Mouse (Mus musculus): Measurements from ENCODE around the gene Elp5. TPM values are rescaled to one million over a fixed set of nuclear protein-coding genes. Genes with fewer than 3 reads are reported as not detected.
A peak's percentile ranks its signal among the peaks of the same experiment; 100 is the strongest.

The Elp5 gene
- polyA plus RNA-seq, 1 experiment = 75.3 TPM

GRCm38 (mm10) chr11:69921114-69922011 lies 61.0 kb downstream of the Elp5 start, which contains the start of gene Eif5a:
Eif5a (minus strand) TSS chr11:69921958.
- Histone ChIP-seq H3K4me1 (replicated peaks; ENCODE audit: control insufficient read depth, insufficient read depth, low read length) (peaks cover 6% of the 10 kb centered on the region), H3K4me3 (ENCODE audit: control insufficient read depth, insufficient read depth, low read length) (peak within 1 kb of the TSS; percentile 83), H3K36me3 (ENCODE audit: control insufficient read depth, insufficient read depth, low read length) (peaks cover 22% of the 10 kb centered on the region), H3K27ac (ENCODE audit: control insufficient read depth, insufficient read depth, low read length) (peak within 1 kb of the TSS; percentile 88), H3K27me3 (ENCODE audit: control insufficient read depth, insufficient read depth, low read length) (no peaks in the 10 kb centered on the region)
- WGBS = under 1% methylated on average over 78 of the region's 78 CpGs
- TF ChIP-seq CTCF (IDR thresholded peaks at IDR 0.05; ENCODE audit: borderline replicate concordance, control insufficient read depth, extremely low read depth, insufficient read depth, low read length, poor library complexity) (peak; percentile 78), POLR2A (IDR thresholded peaks at IDR 0.05; ENCODE audit: control insufficient read depth, extremely low read depth, insufficient read depth, low read length, poor library complexity) (peak; percentile 53)
- peak; percentile 100 for DNase-seq

- Histone ChIP-seq H3K4me1 (replicated peaks; ENCODE audit: control insufficient read depth, insufficient read depth, low read length) (peaks cover 11% of the 10 kb centered on the region), H3K36me3 (ENCODE audit: control insufficient read depth, insufficient read depth, low read length) (peaks cover 31% of the 10 kb centered on the region), H3K27ac (ENCODE audit: control insufficient read depth, insufficient read depth, low read length) (peak overlapping the region; percentile 57), H3K4me3 (ENCODE audit: control insufficient read depth, insufficient read depth, low read length) (peak overlapping the region; percentile 83), H3K27me3 (ENCODE audit: control insufficient read depth, insufficient read depth, low read length) (no peaks in the 10 kb centered on the region)
- WGBS = under 1% methylated on average over 65 of the region's 65 CpGs
- DNase-seq = peak; percentile 56
- TF ChIP-seq CTCF (IDR thresholded peaks at IDR 0.05; ENCODE audit: borderline replicate concordance, control insufficient read depth, extremely low read depth, insufficient read depth, low read length, poor library complexity) (no peak), POLR2A (IDR thresholded peaks at IDR 0.05; ENCODE audit: control insufficient read depth, extremely low read depth, insufficient read depth, low read length, poor library complexity) (no peak)
Observed at GRCm38 (mm10) chr11:69920266-69921031, 61.9 kb downstream of the Elp5 start.

- Histone ChIP-seq H3K4me3 (ENCODE audit: control insufficient read depth, insufficient read depth, low read length) (peak overlapping the region; percentile 83), H3K36me3 (ENCODE audit: control insufficient read depth, insufficient read depth, low read length) (peaks cover 33% of the 10 kb centered on the region), H3K27ac (ENCODE audit: control insufficient read depth, insufficient read depth, low read length) (peak overlapping the region; percentile 54), H3K4me1 (replicated peaks; ENCODE audit: control insufficient read depth, insufficient read depth, low read length) (peaks cover 16% of the 10 kb centered on the region), H3K27me3 (ENCODE audit: control insufficient read depth, insufficient read depth, low read length) (no peaks in the 10 kb centered on the region)
- WGBS = under 1% methylated on average over 17 of the region's 17 CpGs
- TF ChIP-seq CTCF (IDR thresholded peaks at IDR 0.05; ENCODE audit: borderline replicate concordance, control insufficient read depth, extremely low read depth, insufficient read depth, low read length, poor library complexity) (no peak), POLR2A (IDR thresholded peaks at IDR 0.05; ENCODE audit: control insufficient read depth, extremely low read depth, insufficient read depth, low read length, poor library complexity) (no peak)
- DNase-seq = peak; percentile 59
Observed at GRCm38 (mm10) chr11:69919661-69920265, 62.6 kb downstream of the Elp5 start.

GRCm38 (mm10) chr11:69919053-69919452 lies 63.3 kb downstream of the Elp5 start:
- DNase-seq = no peak
- TF ChIP-seq CTCF (IDR thresholded peaks at IDR 0.05; ENCODE audit: borderline replicate concordance, control insufficient read depth, extremely low read depth, insufficient read depth, low read length, poor library complexity) = no peak
- no peak for TF ChIP-seq POLR2A (IDR thresholded peaks at IDR 0.05; ENCODE audit: control insufficient read depth, extremely low read depth, insufficient read depth, low read length, poor library complexity)
- Histone ChIP-seq H3K27me3 (ENCODE audit: control insufficient read depth, insufficient read depth, low read length) (no peaks in the 10 kb centered on the region), H3K4me1 (replicated peaks; ENCODE audit: control insufficient read depth, insufficient read depth, low read length) (peaks cover 21% of the 10 kb centered on the region), H3K27ac (ENCODE audit: control insufficient read depth, insufficient read depth, low read length) (0 out of 2 replicates have a peak overlapping the region, but pooled peaks have one; percentile 36), H3K36me3 (ENCODE audit: control insufficient read depth, insufficient read depth, low read length) (peaks cover 33% of the 10 kb centered on the region), H3K4me3 (ENCODE audit: control insufficient read depth, insufficient read depth, low read length) (no peak overlapping the region)
- 50% methylated on average over 9 of the region's 9 CpGs for WGBS

Other genes starting within 250 kb of the Elp5 start
- 113 and 125 TPM in 2 replicates for gene Polr2a, start 223.9 kb downstream of the Elp5 start, polyA plus RNA-seq (2012; rRNA removed)
- 0.08 and 0.29 TPM in 2 replicates for gene Slc35g3, start 220.5 kb downstream of the Elp5 start, polyA plus RNA-seq (2012; rRNA removed)
- gene Zbtb4, start 216.6 kb downstream of the Elp5 start, polyA plus RNA-seq (2012; rRNA removed) = 32.2 and 35.6 TPM in 2 replicates
- 12.9 and 15.7 TPM in 2 replicates for gene Chrnb1, start 186.6 kb downstream of the Elp5 start, polyA plus RNA-seq (2012; rRNA removed)
- 1.7 and 2.4 TPM in 2 replicates for gene Fgf11, start 180.7 kb downstream of the Elp5 start, polyA plus RNA-seq (2012; rRNA removed)
- gene Tmem102, start 176.9 kb downstream of the Elp5 start, polyA plus RNA-seq (2012; rRNA removed) = 4.7 and 5.1 TPM in 2 replicates
- gene Gm39566, start 167.2 kb downstream of the Elp5 start, polyA plus RNA-seq (2012; rRNA removed) = 0.05 TPM in 1 of 2 replicates, not detected in the other
- gene Spem2, start 164.1 kb downstream of the Elp5 start, polyA plus RNA-seq (2012; rRNA removed) = 0.22 TPM in 1 of 2 replicates, not detected in the other
- 0.20 and 0.61 TPM in 2 replicates for gene Spem1, start 160.3 kb downstream of the Elp5 start, polyA plus RNA-seq (2012; rRNA removed)
- gene Nlgn2, start 144.7 kb downstream of the Elp5 start, polyA plus RNA-seq (2012; rRNA removed) = 14.4 and 15.3 TPM in 2 replicates
- gene Tmem256, start 144.0 kb downstream of the Elp5 start, polyA plus RNA-seq (2012; rRNA removed) = 160 and 224 TPM in 2 replicates
- gene Plscr3, start 136.1 kb downstream of the Elp5 start, polyA plus RNA-seq (2012; rRNA removed) = 132 and 142 TPM in 2 replicates
- gene Tnk1, start 123.8 kb downstream of the Elp5 start, polyA plus RNA-seq (2012; rRNA removed) = 2.6 and 3.1 TPM in 2 replicates
- not detected in 2 replicates for gene Tmem95, start 104.5 kb downstream of the Elp5 start, polyA plus RNA-seq (2012; rRNA removed)
- gene Kctd11, start 101.1 kb downstream of the Elp5 start, polyA plus RNA-seq (2012; rRNA removed) = 6.2 and 8.0 TPM in 2 replicates
- gene Acap1, start 87.0 kb downstream of the Elp5 start, polyA plus RNA-seq (2012; rRNA removed) = 405 and 462 TPM in 2 replicates
- gene 2810408A11Rik, start 81.5 kb downstream of the Elp5 start, polyA plus RNA-seq (2012; rRNA removed) = 7.1 and 10.2 TPM in 2 replicates
- gene Neurl4, start 81.4 kb downstream of the Elp5 start, polyA plus RNA-seq (2012; rRNA removed) = 85.3 and 90.7 TPM in 2 replicates
- 236 and 272 TPM in 2 replicates for gene Gps2, start 68.6 kb downstream of the Elp5 start, polyA plus RNA-seq (2012; rRNA removed)
- 618 and 719 TPM in 2 replicates for gene Eif5a, start 60.6 kb downstream of the Elp5 start, polyA plus RNA-seq (2012; rRNA removed)
- gene Ybx2, start 46.7 kb downstream of the Elp5 start, polyA plus RNA-seq (2012; rRNA removed) = 20.0 and 49.6 TPM in 2 replicates
- gene Slc2a4, start 34.3 kb downstream of the Elp5 start, polyA plus RNA-seq (2012; rRNA removed) = 36.3 and 58.9 TPM in 2 replicates
- gene Cldn7, start 17.7 kb downstream of the Elp5 start, polyA plus RNA-seq (2012; rRNA removed) = 6.0 and 6.5 TPM in 2 replicates
- gene Ctdnep1, start 1.4 kb downstream of the Elp5 start, polyA plus RNA-seq (2012; rRNA removed) = 133 and 148 TPM in 2 replicates
- 270 and 395 TPM in 2 replicates for gene Gabarap, start 8.6 kb upstream of the Elp5 start, polyA plus RNA-seq (2012; rRNA removed)
- gene Phf23, start 13.3 kb upstream of the Elp5 start, polyA plus RNA-seq (2012; rRNA removed) = 36.5 and 43.4 TPM in 2 replicates
- gene Dvl2, start 18.1 kb upstream of the Elp5 start, polyA plus RNA-seq (2012; rRNA removed) = 52.4 and 55.7 TPM in 2 replicates
- 88.5 and 110 TPM in 2 replicates for gene Acadvl, start 32.9 kb upstream of the Elp5 start, polyA plus RNA-seq (2012; rRNA removed)
- 71.7 and 72.1 TPM in 2 replicates for gene Dlg4, start 34.4 kb upstream of the Elp5 start, polyA plus RNA-seq (2012; rRNA removed)
- 1.3 TPM in 1 of 2 replicates, not detected in the other for gene Asgr1, start 71.6 kb upstream of the Elp5 start, polyA plus RNA-seq (2012; rRNA removed)
- gene Asgr2, start 110.1 kb upstream of the Elp5 start, polyA plus RNA-seq (2012; rRNA removed) = 0.65 and 1.2 TPM in 2 replicates
- 6.4 and 6.8 TPM in 2 replicates for gene Mgl2, start 147.8 kb upstream of the Elp5 start, polyA plus RNA-seq (2012; rRNA removed)
- 4.1 and 4.6 TPM in 2 replicates for gene Clec10a, start 173.7 kb upstream of the Elp5 start, polyA plus RNA-seq (2012; rRNA removed)
- 4.5 and 5.3 TPM in 2 replicates for gene Slc16a11, start 230.2 kb upstream of the Elp5 start, polyA plus RNA-seq (2012; rRNA removed)
- 2.9 and 6.1 TPM in 2 replicates for gene Slc16a13, start 238.5 kb upstream of the Elp5 start, polyA plus RNA-seq (2012; rRNA removed)
- gene Bcl6b, start 247.3 kb upstream of the Elp5 start, polyA plus RNA-seq (2012; rRNA removed) = 0.97 and 1.6 TPM in 2 replicates